Mouse (Mus musculus): ENCODE measurements around the gene Slco6d1. TPM values are rescaled to one million over a fixed set of nuclear protein-coding genes. Genes with fewer than 3 reads are reported as not detected.

The Slco6d1 gene
- polyA plus RNA-seq (2012; rRNA removed), result not detected in 2 replicates

GRCm38 (mm10) chr1:98420824-98421223 lies at the start of gene Slco6d1:
Slco6d1 (plus strand) TSS chr1:98421124.

All from liver, embryonic 18 days (tissue).